Comparison of ENCODE assay signal across 8 mouse cellular contexts in genomic region chr8:83782832-83783558, GRCm38 (mm10). TPM values are rescaled to one million over a fixed set of nuclear protein-coding genes. Genes with fewer than 3 reads are reported as not detected.
DNase-seq lines count a peak whose midpoint lies in the region; ATAC-seq lines count a peak whose summit lies in the region.

No protein-coding gene starts in this region.

- H3K27me3 ChIP-seq in embryonic facial prominence, embryonic 15.5 days = no peaks in the 10 kb centered on the region
- peaks cover 6% of the 10 kb centered on the region; the same call in 1 of the 2 replicates for H3K27me3 ChIP-seq in limb, embryonic 13.5 days
- no peaks in the 10 kb centered on the region for H3K27me3 ChIP-seq in midbrain, embryonic 16.5 days (ENCODE audit: control insufficient read depth, insufficient read depth, low read depth, low read length)

- 0 out of 2 replicates have a peak, but pooled peaks have one; percentile 27 for ATAC-seq in embryonic facial prominence, embryonic 15.5 days (ENCODE audit: insufficient number of reproducible peaks, low FRiP score, low TSS enrichment, low read depth)
- peak; percentile 40 for ATAC-seq in limb, embryonic 13.5 days (ENCODE audit: low FRiP score, low read depth)
- ATAC-seq in midbrain, embryonic 16.5 days = peak; percentile 91

- H3K36me3 ChIP-seq in embryonic facial prominence, embryonic 15.5 days = no peaks in the 10 kb centered on the region
- H3K36me3 ChIP-seq in limb, embryonic 13.5 days = no peaks in the 10 kb centered on the region
- H3K36me3 ChIP-seq in midbrain, embryonic 16.5 days (ENCODE audit: control insufficient read depth, insufficient read depth, low read length) = no peaks in the 10 kb centered on the region

- WGBS in embryonic facial prominence, embryonic 15.5 days = 14% methylated on average over 28 of the region's 28 CpGs
- 16% methylated on average over 28 of the region's 28 CpGs for WGBS in limb, embryonic 13.5 days
- 11% methylated on average over 28 of the region's 28 CpGs for WGBS in midbrain, embryonic 16.5 days

- no peak overlapping the region for H3K27ac ChIP-seq in embryonic facial prominence, embryonic 15.5 days (replicated peaks)
- no peak overlapping the region for H3K27ac ChIP-seq in limb, embryonic 13.5 days
- peak overlapping the region; percentile 64 for H3K27ac ChIP-seq in midbrain, embryonic 16.5 days (ENCODE audit: low read length)

- DNase-seq in 3T3-L1 (ENCODE audit: low read depth, low spot score) = peak; percentile 62
- peak; percentile 69 to 70 for DNase-seq in adrenal gland, postnatal 4 days (ENCODE audit: low spot score in 2 of 2)
- peak; percentile 69 to 79 for DNase-seq in heart, adult 9 months (ENCODE audit: low spot score in 2 of 2)
- peak; percentile 83 for DNase-seq in kidney, adult 9 months
- DNase-seq in spleen, adult 18-20 months = peak; percentile 55 to 80

- no peaks in the 10 kb centered on the region for H3K9me3 ChIP-seq in embryonic facial prominence, embryonic 15.5 days (replicated peaks)
- H3K9me3 ChIP-seq in limb, embryonic 13.5 days = no peaks in the 10 kb centered on the region
- no peaks in the 10 kb centered on the region for H3K9me3 ChIP-seq in midbrain, embryonic 16.5 days (replicated peaks; ENCODE audit: control insufficient read depth, low read length, poor library complexity, severe bottlenecking)

- H3K4me2 ChIP-seq in embryonic facial prominence, embryonic 15.5 days (replicated peaks) = peak overlapping the region; percentile 18; the same call in 1 of the 2 replicates
- peak overlapping the region; percentile 45 for H3K4me2 ChIP-seq in limb, embryonic 13.5 days (replicated peaks)
- peak overlapping the region; percentile 45 for H3K4me2 ChIP-seq in midbrain, embryonic 16.5 days (ENCODE audit: low read length)

- H3K4me1 ChIP-seq in embryonic facial prominence, embryonic 15.5 days = peaks cover 10% of the 10 kb centered on the region
- no peaks in the 10 kb centered on the region for H3K4me1 ChIP-seq in limb, embryonic 13.5 days
- H3K4me1 ChIP-seq in midbrain, embryonic 16.5 days (ENCODE audit: control insufficient read depth, insufficient read depth, low read length) = peaks cover 7% of the 10 kb centered on the region; the same call in 1 of the 2 replicates

- H3K9ac ChIP-seq in embryonic facial prominence, embryonic 15.5 days = no peak overlapping the region
- H3K9ac ChIP-seq in limb, embryonic 13.5 days = 0 out of 2 replicates have a peak overlapping the region, but pooled peaks have one; percentile 9
- H3K9ac ChIP-seq in midbrain, embryonic 16.5 days (ENCODE audit: low read depth, low read length) = no peak overlapping the region

- peak overlapping the region; percentile 9; the same call in 1 of the 2 replicates for H3K4me3 ChIP-seq in embryonic facial prominence, embryonic 15.5 days (replicated peaks)
- H3K4me3 ChIP-seq in limb, embryonic 13.5 days = no peak overlapping the region
- H3K4me3 ChIP-seq in midbrain, embryonic 16.5 days (ENCODE audit: low read depth, low read length) = peak overlapping the region; percentile 13

RNA-seq across cellular contexts. Expression of gene Adgre5, which starts 41.9 kb away (rescaled TPM):
- 10 to 100 TPM; 48.6 to 49.8 TPM for total RNA-seq in adrenal gland, postnatal 4 days (2021)
- polyA plus RNA-seq in embryonic facial prominence, embryonic 15.5 days (2015; fragmentation: Nextera tagmentation; extraction: Ambion mirVana) = 44.3 and 50.1 TPM in 2 replicates
- polyA plus RNA-seq in limb, embryonic 13.5 days (2015; fragmentation: Nextera tagmentation; extraction: Ambion mirVana) = 35.8 and 39.8 TPM in 2 replicates
- polyA plus RNA-seq in midbrain, embryonic 16.5 days (2015; fragmentation: Nextera tagmentation; extraction: Ambion mirVana) = 10.9 and 11.2 TPM in 2 replicates

Comparison
In these comparisons a context has a peak if more than half of its experiments do, and no peak if none do; other contexts are left out.
1. ATAC-seq: peak in every context shown above with its lines; median percentile 91 in midbrain, embryonic 16.5 days; 40 in limb, embryonic 13.5 days; 27 in embryonic facial prominence, embryonic 15.5 days.